Mouse (Mus musculus): Measurements from ENCODE around the gene Colq. TPM values are rescaled to one million over a fixed set of nuclear protein-coding genes. Genes with fewer than 3 reads are reported as not detected.
"Not testable (repeated sequence)": the region's sequence is repeated elsewhere in the genome, so short reads cannot be mapped to it uniquely, and the experiment has no call there.

The Colq gene
- 0.06 and 0.15 TPM in 2 replicates for polyA plus RNA-seq (2016; fragmentation: Nextera tagmentation; extraction: Ambion mirVana)

DNA sequence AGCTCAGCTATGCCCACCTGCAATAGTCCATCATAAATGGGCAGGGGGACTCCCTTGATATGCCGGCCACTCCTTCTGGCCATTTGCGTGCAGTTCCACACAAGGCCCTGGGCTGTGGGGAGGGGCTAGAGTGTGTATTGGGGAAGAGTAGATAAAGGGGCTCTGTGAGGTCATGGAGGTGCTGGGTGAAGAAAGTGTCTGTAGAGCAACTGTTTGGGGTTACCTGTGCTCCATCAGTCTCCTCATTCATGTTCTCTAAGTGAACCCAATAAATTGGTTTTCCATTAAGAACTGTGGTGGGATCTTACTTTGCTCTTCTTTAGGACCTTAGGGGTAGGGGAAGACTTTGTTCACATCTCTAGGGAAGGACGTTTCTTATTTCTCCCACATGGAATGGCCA lies at the start of gene Colq:
Gene Colq, minus strand, starts transcription at position 101 of the 400 bp plus-strand sequence.
- ATAC-seq (ENCODE audit: low FRiP score) = no peak
- H3K27me3 ChIP-seq = no peaks in the 10 kb centered on the region
- no peak within 1 kb of the TSS for H3K4me2 ChIP-seq
- 91% methylated on average over 3 of the region's 3 CpGs for WGBS
- H3K36me3 ChIP-seq (replicated peaks) = no peaks in the 10 kb centered on the region
- H3K27ac ChIP-seq = no peak within 1 kb of the TSS
- no peaks in the 10 kb centered on the region for H3K4me1 ChIP-seq
- H3K9ac ChIP-seq = no peak within 1 kb of the TSS
- H3K9me3 ChIP-seq = no peaks in the 10 kb centered on the region
- no peak within 1 kb of the TSS for H3K4me3 ChIP-seq (replicated peaks)

DNA sequence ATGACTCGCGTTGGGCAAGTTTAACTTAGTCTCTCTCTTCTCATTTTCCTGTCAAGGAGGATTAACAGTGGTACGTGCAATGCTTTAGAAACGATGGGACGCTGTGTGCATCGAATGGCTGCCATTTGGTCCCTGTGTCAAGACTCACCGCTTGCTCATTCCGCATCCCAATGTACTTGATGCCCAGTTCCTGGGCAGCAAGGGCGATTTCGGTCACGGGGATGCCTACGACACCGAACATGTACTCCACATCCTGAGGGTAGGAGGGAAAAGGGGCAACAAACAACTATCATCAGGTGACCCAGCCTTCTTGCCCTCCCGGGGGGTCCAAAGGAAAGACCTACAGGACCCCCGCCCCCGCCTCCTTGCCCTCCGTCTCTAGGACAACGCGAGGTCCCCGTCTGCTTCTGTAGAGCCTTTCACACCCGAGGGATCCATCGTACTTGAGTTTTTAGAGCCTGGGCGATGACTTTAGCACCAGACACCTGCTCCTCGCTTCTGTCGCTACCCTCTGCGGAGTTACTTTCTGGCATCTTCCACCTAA lies 49.3 kb upstream of the Colq start, which contains the start of gene Gm49387:
Gene Gm49387, minus strand, starts transcription at position 533 of the 544 bp plus-strand sequence.
- peak within 1 kb of the TSS; percentile 66 for H3K9ac ChIP-seq
- H3K36me3 ChIP-seq (replicated peaks) = no peaks in the 10 kb centered on the region
- H3K4me2 ChIP-seq = peak within 1 kb of the TSS; percentile 93
- 2% methylated on average over 26 of the region's 26 CpGs for WGBS
- no peaks in the 10 kb centered on the region for H3K27me3 ChIP-seq
- peak; percentile 62 for ATAC-seq (ENCODE audit: low FRiP score)
- peaks cover 18% of the 10 kb centered on the region for H3K4me1 ChIP-seq
- no peaks in the 10 kb centered on the region for H3K9me3 ChIP-seq
- peak within 1 kb of the TSS; percentile 69 for H3K4me3 ChIP-seq (replicated peaks)
- peak within 1 kb of the TSS; percentile 81 for H3K27ac ChIP-seq

DNA sequence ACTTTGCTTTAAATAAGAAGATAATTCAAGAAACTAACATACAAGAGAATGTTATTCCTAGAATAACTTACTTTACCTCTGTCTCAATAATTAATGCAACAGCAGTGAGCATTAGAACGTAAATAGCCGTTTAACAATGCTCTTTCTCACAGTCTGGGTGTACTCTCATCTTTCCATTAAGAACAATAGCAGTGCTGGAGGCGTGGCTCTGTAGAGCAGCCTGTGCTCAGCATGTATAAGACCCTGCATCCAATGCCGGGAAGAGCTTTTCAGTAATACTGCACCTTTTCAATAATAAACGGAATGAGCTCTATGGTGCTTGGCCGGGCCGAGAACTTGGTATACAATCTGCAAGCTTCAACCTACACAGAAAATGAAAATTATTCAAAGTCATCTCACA lies 39.5 kb upstream of the Colq start:
- H3K9me3 ChIP-seq = no peaks in the 10 kb centered on the region
- WGBS = 29% methylated on average over 7 of the region's 7 CpGs
- H3K27me3 ChIP-seq = no peaks in the 10 kb centered on the region
- H3K4me2 ChIP-seq = no peak overlapping the region
- H3K4me3 ChIP-seq (replicated peaks) = no peak overlapping the region
- H3K27ac ChIP-seq = no peak overlapping the region
- 0 out of 2 replicates have a peak, but pooled peaks cover 3% of the 10 kb centered on the region for H3K4me1 ChIP-seq
- H3K9ac ChIP-seq = no peak overlapping the region
- no peaks in the 10 kb centered on the region for H3K36me3 ChIP-seq (replicated peaks)
- no peak for ATAC-seq (ENCODE audit: low FRiP score)

DNA sequence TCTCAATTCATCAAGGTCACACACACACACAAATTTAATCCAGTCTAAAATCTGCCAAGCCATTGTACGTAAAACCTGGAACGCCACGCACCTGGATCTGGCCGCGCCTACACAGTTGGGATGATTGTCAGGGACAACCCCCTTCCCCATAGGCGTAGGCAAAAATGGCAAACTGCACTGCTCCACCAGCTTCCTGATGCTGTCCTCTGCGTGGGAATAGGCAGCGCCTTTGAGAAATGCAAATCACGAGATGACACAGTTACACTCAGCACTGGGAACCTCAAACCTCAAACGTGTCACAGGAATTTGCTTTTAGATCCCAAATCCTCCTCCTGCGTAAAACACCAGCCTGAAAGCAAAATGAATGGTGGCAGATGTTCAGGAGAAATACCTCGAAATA lies 31.6 kb upstream of the Colq start:
- Histone ChIP-seq H3K9me3 (no peaks in the 10 kb centered on the region), H3K4me3 (replicated peaks) (no peak overlapping the region), H3K4me2 (no peak overlapping the region), H3K36me3 (replicated peaks) (no peaks in the 10 kb centered on the region), H3K27ac (no peak overlapping the region), H3K27me3 (no peaks in the 10 kb centered on the region), H3K4me1 (no peaks in the 10 kb centered on the region), H3K9ac (no peak overlapping the region)
- 89% methylated on average over 12 of the region's 12 CpGs for WGBS
- ATAC-seq (ENCODE audit: low FRiP score) = no peak

DNA sequence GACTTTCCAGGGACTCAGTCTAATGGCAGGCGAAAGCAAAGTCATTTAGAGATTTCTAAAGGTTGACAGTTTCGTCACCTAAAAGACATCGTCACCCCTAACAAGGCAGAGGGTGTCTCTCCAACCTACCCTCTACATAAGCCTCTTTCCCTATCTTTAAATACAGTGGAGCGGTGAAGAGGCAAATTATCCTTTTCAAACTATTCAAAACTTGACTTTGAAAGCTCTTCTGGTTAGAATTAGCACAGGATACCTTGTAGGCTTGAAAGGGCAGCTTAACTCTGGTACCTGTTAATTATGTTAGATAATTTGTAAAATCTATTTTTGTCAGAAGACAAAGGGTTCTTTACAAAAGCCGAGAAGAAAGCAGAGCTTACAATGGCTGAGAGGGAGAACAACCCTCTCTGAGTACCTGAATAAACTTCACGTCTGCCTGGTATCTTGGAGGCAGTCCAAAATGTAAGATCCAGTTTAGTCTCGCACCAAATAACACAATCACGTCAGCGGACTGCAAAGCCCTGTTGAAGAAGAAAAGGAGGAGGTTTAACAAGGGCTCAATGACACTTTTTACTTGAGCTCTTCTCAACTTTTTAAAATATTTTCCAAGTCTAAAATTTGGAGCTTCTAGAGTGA lies 29.6 kb upstream of the Colq start:
- no peak for ATAC-seq (ENCODE audit: low FRiP score)
- Histone ChIP-seq H3K4me1 (no peaks in the 10 kb centered on the region), H3K27me3 (no peaks in the 10 kb centered on the region)

DNA sequence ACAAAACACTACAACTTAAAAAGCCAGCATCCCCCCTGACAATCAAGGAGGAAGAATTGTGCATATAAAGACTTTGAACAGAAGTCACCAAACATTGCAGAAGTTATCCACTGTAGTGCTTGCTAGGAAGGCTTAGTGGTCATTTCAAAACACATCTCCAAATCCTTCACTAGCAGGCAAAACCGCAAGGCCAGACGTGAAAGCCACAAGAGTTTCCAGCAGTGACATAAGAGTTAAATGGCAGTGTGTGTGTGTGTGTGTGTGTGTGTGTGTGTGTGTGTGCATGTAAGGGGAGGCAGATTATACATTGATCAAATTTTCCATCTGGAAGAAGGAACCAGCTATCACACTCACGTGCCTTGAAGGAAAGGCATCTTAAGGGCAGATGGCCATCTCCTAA lies 26.9 kb upstream of the Colq start:
- WGBS = 87% methylated on average over 3 of the region's 3 CpGs
- no peak for ATAC-seq (ENCODE audit: low FRiP score)

More for the DNA sequence above, 29.6 kb upstream of the Colq start:
- H3K27ac ChIP-seq = no peak overlapping the region
- WGBS = 53% methylated on average over 9 of the region's 9 CpGs
- no peak overlapping the region for H3K4me2 ChIP-seq
- no peaks in the 10 kb centered on the region for H3K9me3 ChIP-seq
- no peak overlapping the region for H3K4me3 ChIP-seq (replicated peaks)
- no peaks in the 10 kb centered on the region for H3K36me3 ChIP-seq (replicated peaks)
- H3K9ac ChIP-seq = no peak overlapping the region

DNA sequence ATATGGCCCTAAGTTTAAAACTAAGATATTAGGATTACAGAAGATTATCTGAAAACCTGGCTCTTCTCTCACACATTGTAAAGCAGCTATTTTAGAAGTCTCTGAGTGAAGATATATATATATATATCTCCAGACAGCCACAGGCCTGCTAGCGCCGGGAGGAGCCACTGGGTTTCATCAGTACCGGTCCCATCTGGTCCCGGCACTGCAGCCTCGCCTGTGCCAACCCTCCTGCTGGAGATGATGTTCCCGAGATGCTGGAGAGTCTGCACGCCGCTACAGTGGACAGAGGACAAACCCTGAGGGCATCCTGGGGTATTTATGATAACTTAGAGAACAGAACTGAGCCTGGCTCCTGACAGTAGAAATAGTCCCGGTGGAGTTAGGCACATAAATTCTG lies 26.1 kb upstream of the Colq start:
- 89% methylated on average over 9 of the region's 9 CpGs for WGBS
- H3K27ac ChIP-seq = no peak overlapping the region
- H3K4me3 ChIP-seq (replicated peaks) = no peak overlapping the region
- no peaks in the 10 kb centered on the region for H3K4me1 ChIP-seq
- no peak overlapping the region for H3K4me2 ChIP-seq
- no peaks in the 10 kb centered on the region for H3K36me3 ChIP-seq (replicated peaks)
- no peak overlapping the region for H3K9ac ChIP-seq
- no peaks in the 10 kb centered on the region for H3K9me3 ChIP-seq
- no peak for ATAC-seq (ENCODE audit: low FRiP score)
- no peaks in the 10 kb centered on the region for H3K27me3 ChIP-seq

More for the DNA sequence above, 26.9 kb upstream of the Colq start:
- H3K27ac ChIP-seq = no peak overlapping the region
- no peaks in the 10 kb centered on the region for H3K36me3 ChIP-seq (replicated peaks)
- H3K9ac ChIP-seq = no peak overlapping the region
- H3K4me2 ChIP-seq = no peak overlapping the region
- no peak overlapping the region for H3K4me3 ChIP-seq (replicated peaks)
- no peaks in the 10 kb centered on the region for H3K4me1 ChIP-seq
- H3K9me3 ChIP-seq = no peaks in the 10 kb centered on the region
- H3K27me3 ChIP-seq = no peaks in the 10 kb centered on the region

DNA sequence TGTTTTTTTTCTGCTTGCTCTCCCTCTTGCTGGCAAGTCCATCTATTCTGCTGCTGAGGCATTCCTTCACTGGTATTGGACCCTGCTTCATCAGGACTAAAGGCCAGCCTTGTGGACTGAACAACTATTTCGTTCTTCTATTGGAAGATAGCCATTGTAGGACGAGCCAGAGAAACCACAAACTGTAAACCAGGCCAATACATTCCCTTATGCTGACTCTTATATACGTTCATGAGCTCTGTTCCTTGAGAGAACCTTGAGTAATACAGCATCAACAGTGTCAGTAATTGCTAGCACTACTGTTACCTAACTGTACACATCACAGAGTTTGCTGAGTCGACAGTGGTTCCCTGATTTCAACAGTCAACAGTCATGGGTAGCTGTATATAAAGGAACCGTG lies 22.5 kb upstream of the Colq start:
- H3K9ac ChIP-seq = no peak overlapping the region
- H3K4me1 ChIP-seq = no peaks in the 10 kb centered on the region
- no peaks in the 10 kb centered on the region for H3K9me3 ChIP-seq
- H3K27me3 ChIP-seq = no peaks in the 10 kb centered on the region
- H3K36me3 ChIP-seq (replicated peaks) = no peaks in the 10 kb centered on the region
- 89% methylated on average over 5 of the region's 5 CpGs for WGBS
- no peak overlapping the region for H3K4me2 ChIP-seq
- H3K27ac ChIP-seq = no peak overlapping the region
- no peak overlapping the region for H3K4me3 ChIP-seq (replicated peaks)
- ATAC-seq (ENCODE audit: low FRiP score) = no peak

DNA sequence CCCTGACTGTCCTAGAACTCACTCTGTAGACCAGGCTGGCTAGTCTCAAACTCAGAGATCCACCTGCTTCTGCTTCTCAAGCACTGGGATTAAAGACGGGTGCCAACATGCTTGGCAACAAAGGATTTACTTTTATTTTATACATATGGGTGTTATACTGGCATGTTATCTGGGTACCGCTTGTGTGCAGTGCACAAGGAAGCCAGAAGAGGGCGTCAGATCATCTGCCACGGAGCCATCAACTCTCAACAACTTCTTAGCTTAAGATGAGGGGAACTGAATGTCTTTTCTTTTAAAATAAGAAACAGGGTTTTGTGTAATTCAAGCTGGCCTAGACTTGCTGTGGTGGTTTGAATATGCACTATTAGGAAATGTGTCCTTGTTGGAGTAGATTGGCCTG lies 20.8 kb upstream of the Colq start:
- Histone ChIP-seq H3K9ac (no peak overlapping the region), H3K27me3 (no peaks in the 10 kb centered on the region), H3K9me3 (no peaks in the 10 kb centered on the region), H3K36me3 (replicated peaks) (no peaks in the 10 kb centered on the region), H3K27ac (no peak overlapping the region), H3K4me1 (no peaks in the 10 kb centered on the region), H3K4me3 (replicated peaks) (no peak overlapping the region), H3K4me2 (no peak overlapping the region)
- ATAC-seq (ENCODE audit: low FRiP score) = no peak
- 64% methylated on average over 4 of the region's 4 CpGs for WGBS

DNA sequence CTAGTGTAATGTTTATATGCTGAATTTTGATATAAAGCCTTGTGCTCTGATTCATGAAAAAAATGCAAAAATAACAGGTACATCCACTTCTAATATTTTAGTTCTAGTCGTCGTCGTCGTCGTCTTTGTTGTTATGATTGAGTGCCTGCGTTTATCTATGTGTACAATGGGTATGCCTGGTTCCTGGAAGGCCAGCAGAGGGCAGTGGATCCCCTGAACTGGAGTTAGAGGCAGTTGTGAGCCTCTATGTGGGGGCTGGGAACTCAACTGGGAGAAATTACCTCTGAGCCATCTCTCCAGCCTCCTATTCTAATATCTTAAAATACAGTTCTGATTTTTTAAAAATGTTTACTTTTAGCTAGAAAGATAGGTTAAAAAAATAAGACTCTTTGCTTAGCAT lies 14.4 kb upstream of the Colq start:
- Histone ChIP-seq H3K36me3 (replicated peaks) (no peaks in the 10 kb centered on the region), H3K4me3 (replicated peaks) (no peak overlapping the region), H3K4me2 (no peak overlapping the region), H3K9me3 (no peaks in the 10 kb centered on the region), H3K27me3 (no peaks in the 10 kb centered on the region), H3K4me1 (no peaks in the 10 kb centered on the region), H3K27ac (no peak overlapping the region), H3K9ac (no peak overlapping the region)
- WGBS = 61% methylated on average over 6 of the region's 6 CpGs
- no peak for ATAC-seq (ENCODE audit: low FRiP score)

DNA sequence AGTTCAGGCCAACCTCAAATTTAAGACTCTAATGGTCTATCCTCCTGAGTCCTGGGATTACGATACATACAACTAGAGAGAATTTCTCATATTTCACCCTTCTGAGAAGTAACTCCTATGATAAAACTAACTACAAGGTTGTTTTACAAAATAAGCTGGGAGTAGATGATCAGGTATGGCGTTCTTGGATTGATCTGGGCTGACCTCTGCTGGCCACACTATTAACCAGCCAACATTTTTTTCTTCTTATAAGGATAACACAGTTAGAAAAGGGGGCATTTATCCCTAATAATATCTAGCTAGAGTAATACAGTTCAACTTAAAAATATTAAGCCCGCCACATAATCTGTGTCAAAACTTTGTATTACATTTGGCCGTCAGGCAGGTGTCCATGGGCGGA lies 13.8 kb upstream of the Colq start:
- Histone ChIP-seq H3K4me2 (no peak overlapping the region), H3K27ac (no peak overlapping the region), H3K9ac (no peak overlapping the region), H3K4me3 (replicated peaks) (no peak overlapping the region), H3K36me3 (replicated peaks) (no peaks in the 10 kb centered on the region), H3K27me3 (no peaks in the 10 kb centered on the region), H3K9me3 (no peaks in the 10 kb centered on the region), H3K4me1 (no peaks in the 10 kb centered on the region)
- ATAC-seq (ENCODE audit: low FRiP score) = no peak
- WGBS = 87% methylated on average over 5 of the region's 5 CpGs

DNA sequence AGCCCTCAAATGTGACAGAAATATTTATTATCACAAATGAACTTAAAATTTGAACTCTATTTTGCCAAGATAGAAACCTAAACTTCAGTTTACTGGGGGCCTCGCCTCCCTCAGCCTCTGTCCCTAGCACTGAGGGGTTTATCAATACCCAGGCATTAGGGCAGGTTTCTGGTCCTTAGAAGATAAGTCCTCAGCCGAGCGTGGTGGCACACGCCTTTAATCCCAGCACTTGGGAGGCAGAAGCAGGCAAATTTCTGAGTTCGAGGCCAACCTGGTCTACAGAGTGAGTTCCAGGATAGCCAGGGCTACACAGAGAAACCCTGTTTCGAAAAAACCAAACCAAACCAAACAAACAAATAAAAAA lies 11.5 kb upstream of the Colq start:
- H3K27me3 ChIP-seq; H3K27ac ChIP-seq; H3K4me3 ChIP-seq (replicated peaks); H3K36me3 ChIP-seq (replicated peaks); H3K4me1 ChIP-seq; ATAC-seq (ENCODE audit: low FRiP score); H3K9me3 ChIP-seq; H3K9ac ChIP-seq; H3K4me2 ChIP-seq: not testable (repeated sequence)
- 82% methylated on average over 6 of the region's 6 CpGs for WGBS

DNA sequence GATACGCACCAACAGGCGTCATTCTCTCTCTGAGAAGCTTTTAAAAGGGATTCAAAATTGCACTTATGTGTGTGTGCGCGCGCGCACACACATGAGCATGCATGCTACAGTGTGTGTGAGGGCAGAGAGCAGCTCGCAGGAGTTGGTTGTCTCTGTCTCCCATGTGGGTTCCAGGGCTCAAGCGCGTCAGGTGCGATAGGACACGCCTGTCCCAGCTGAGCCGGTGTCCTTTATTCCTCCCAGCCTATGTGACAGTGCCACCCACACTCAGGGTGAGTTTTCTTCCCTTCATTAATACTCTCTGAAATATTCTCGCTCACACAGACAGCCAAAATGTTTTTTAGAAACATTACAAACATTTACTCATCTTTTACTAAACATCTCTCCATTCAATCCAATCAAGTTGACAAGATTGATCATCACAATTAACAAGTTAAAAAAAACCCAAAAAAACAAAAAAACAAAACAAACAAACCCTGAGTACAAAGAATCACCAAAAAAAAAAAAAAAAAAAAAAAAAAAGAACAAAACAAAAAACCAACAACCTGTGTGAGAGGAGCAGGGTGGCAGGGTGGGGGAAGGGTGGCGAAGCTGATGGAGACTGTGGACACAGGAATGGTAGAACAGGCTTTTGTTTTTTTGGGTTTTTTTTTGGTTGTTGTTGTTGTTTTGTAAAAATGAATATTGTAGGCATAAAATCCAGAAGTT lies 10.9 kb upstream of the Colq start:
- H3K4me1 ChIP-seq = no peaks in the 10 kb centered on the region
- H3K27ac ChIP-seq = no peak overlapping the region
- no peak overlapping the region for H3K4me3 ChIP-seq (replicated peaks)
- no peaks in the 10 kb centered on the region for H3K9me3 ChIP-seq
- no peak for ATAC-seq (ENCODE audit: low FRiP score)
- no peaks in the 10 kb centered on the region for H3K36me3 ChIP-seq (replicated peaks)
- H3K27me3 ChIP-seq = no peaks in the 10 kb centered on the region
- H3K9ac ChIP-seq = no peak overlapping the region
- H3K4me2 ChIP-seq = no peak overlapping the region
- 94% methylated on average over 14 of the region's 14 CpGs for WGBS

Data from forebrain, embryonic 12.5 days (tissue).